Mouse (Mus musculus): ENCODE measurements around the gene Cers1. TPM values are rescaled to one million over a fixed set of nuclear protein-coding genes. Genes with fewer than 3 reads are reported as not detected.

Gene Cers1
- polyA plus RNA-seq, 1 experiment from 2014 or later: 4.0 TPM

DNA sequence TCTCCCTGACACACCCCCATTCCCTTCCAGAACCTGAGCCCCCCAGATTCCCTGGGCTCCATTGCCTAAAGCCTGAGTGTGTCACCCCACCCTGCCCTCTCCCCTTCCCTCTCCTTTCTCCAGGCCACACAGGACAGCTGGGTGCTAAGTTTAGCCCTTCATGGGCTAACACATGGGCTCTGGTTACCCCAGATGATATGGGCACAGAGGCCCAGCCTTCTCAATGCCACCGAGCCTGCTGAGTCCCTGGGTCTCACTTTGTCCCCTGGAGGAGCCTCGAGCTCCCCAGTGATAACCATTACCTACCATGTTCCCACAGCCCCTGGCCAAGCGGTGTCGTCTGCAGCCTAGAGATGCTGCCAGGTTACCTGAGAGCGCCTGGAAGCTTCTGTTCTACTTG is 2.3 kb downstream of the Cers1 start:
- 82% methylated on average over 5 of the region's 5 CpGs for whole genome bisulfite sequencing
- H3K9me3 ChIP-seq (replicated peaks): no peaks in the 10 kb centered on the region
- H3K4me2 ChIP-seq: no peak overlapping the region
- H3K4me3 ChIP-seq (replicated peaks): no peak overlapping the region
- no peaks in the 10 kb centered on the region for H3K27me3 ChIP-seq
- peaks cover 10% of the 10 kb centered on the region for H3K36me3 ChIP-seq
- peaks cover 28% of the 10 kb centered on the region for H3K4me1 ChIP-seq
- ATAC-seq (replicated peaks; ENCODE audit: low FRiP score): no peak
- no peak overlapping the region for H3K9ac ChIP-seq
- no peak overlapping the region for H3K27ac ChIP-seq

DNA sequence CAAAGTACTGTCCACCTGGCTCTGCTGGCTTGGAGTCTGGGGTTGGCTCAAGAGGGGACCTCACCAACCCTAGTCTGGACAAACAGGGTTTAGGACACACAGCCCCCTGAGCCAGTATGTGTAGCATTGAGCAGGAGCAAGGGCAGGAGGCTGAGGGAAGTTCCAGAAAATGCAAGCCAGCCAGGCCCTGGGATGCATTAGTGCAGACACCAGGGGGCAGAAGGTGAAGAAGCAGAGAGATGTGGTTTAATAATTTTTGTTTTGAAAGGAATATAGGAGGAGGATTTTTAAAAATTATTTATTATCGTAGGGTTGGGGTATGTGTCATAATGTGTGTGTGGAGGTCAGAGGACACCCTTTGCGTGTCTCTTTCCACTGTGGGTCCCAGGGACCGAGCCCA is 8.1 kb downstream of the Cers1 start:
- WGBS: 92% methylated on average over 3 of the region's 3 CpGs
- no peaks in the 10 kb centered on the region for H3K36me3 ChIP-seq
- no peaks in the 10 kb centered on the region for H3K9me3 ChIP-seq (replicated peaks)
- H3K27ac ChIP-seq: no peak overlapping the region
- H3K9ac ChIP-seq: no peak overlapping the region
- no peaks in the 10 kb centered on the region for H3K4me1 ChIP-seq
- no peaks in the 10 kb centered on the region for H3K27me3 ChIP-seq
- no peak for ATAC-seq (replicated peaks; ENCODE audit: low FRiP score)
- H3K4me3 ChIP-seq (replicated peaks): no peak overlapping the region
- no peak overlapping the region for H3K4me2 ChIP-seq

DNA sequence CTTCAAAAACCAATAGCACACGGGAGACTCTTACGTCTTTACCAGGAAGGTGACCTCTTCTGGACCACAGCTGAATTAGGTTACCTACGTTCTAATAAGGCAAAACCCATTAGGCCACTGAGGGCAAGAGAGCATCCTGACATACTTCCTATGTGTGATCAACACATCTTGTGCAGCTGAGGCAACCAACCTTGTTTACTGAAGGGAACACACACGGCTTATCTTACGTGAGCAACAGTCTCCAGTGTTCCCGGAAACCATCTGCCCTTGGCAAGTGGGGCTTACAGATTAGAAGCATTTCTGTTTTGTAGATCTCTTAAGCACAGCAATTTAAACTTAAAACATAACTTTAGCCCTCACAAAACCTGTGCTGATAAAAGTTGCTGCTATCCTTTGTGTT is 11.9 kb downstream of the Cers1 start:
- Histone ChIP-seq H3K9ac (no peak overlapping the region), H3K27ac (no peak overlapping the region), H3K27me3 (peaks cover 13% of the 10 kb centered on the region), H3K4me2 (no peak overlapping the region), H3K36me3 (peaks cover 17% of the 10 kb centered on the region), H3K9me3 (replicated peaks) (no peaks in the 10 kb centered on the region), H3K4me1 (peaks cover 27% of the 10 kb centered on the region), H3K4me3 (replicated peaks) (no peak overlapping the region)
- 94% methylated on average over 6 of the region's 6 CpGs for WGBS
- no peak for ATAC-seq (replicated peaks; ENCODE audit: low FRiP score)

DNA sequence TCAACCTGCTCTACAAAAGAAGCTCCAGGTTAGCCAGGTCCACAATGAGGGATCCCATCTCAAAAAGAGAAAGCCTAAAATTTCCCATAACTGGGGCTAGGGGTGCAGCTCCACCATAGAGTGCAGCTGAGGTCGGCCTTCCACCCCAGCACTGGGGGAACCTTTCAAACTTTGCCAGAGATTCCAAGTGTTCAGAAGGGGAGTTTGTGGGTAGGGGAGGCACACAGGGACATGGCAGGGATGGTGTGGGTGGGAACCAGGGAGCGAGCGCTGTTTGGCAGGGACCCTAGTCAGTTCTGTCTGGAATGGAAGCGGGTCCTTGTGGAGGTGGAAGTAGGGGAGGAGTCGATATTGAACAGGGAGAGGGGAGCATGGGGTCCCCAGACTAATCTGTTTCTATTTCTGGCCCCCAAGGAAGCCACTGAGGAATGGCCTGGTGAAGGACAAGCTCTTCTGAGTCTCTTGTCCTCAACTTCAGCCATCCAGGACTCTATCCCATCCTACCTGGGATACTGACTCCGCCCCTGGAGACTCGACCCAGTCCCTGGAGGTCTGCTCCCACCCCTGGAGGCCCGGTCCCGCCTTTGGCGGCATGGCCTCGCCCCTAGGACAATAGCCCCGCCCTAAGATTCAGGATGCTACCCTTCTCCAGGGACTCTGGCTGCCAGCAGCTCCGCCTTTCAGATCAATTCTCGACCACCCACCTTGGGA is 13.7 kb downstream of the Cers1 start, which contains the start of gene Gdf1:
Gene Gdf1, plus strand, starts transcription at position 694 of the 711 bp plus-strand sequence.
- Histone ChIP-seq H3K9ac (peak within 1 kb of the TSS; percentile 12; the same call in 1 of the 2 replicates), H3K4me3 (replicated peaks) (peak within 1 kb of the TSS; percentile 32), H3K36me3 (peaks cover 34% of the 10 kb centered on the region), H3K9me3 (replicated peaks) (no peaks in the 10 kb centered on the region), H3K27me3 (peaks cover 13% of the 10 kb centered on the region), H3K4me1 (peaks cover 27% of the 10 kb centered on the region), H3K4me2 (peak within 1 kb of the TSS; percentile 60), H3K27ac (peak within 1 kb of the TSS; percentile 14; the same call in 1 of the 2 replicates)
- 27% methylated on average over 14 of the region's 14 CpGs for WGBS
- ATAC-seq (replicated peaks; ENCODE audit: low FRiP score): peak; percentile 14; the same call in 1 of the 2 replicates

DNA sequence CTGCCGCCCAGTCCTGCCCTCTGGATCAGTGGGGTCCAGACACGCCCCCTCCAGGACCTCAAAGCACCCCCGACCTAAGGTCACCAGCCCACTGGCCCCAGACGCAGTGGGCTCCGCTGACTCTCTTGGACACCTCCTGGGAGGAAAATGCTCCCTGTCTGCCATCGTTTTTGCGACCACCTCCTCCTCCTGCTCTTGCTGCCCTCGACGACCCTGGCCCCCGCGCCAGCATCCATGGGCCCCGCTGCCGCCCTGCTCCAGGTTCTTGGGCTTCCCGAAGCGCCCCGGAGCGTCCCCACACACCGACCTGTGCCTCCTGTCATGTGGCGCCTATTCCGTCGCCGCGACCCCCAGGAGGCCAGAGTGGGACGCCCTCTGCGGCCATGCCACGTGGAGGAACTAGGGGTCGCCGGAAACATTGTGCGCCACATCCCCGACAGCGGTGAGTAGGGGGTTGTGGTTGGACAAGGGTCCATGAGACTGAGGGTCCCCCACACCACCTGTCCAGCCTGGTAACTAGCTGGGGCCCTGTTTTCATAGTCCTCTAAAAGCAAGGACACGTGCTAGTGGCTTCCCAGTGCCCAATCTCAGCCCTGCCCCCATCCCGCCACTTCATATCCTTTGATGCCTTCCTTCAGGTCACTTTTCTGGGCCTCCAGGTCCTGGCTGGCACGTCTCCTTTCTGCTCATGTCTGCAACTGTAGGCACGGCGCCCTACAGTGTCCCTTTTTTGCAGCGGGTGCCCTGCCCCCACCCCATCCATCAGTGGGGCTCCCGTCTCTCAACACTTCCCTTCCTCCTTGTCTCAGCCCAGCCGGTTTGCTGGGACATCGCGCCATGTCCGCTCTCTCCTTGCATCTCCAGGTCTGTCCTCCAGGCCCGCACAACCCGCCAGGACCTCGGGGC is 14.5 kb downstream of the Cers1 start:
- Histone ChIP-seq H3K36me3 (peaks cover 43% of the 10 kb centered on the region), H3K4me2 (peak overlapping the region; percentile 60), H3K27ac (peak overlapping the region; percentile 14; the same call in 1 of the 2 replicates), H3K9me3 (replicated peaks) (no peaks in the 10 kb centered on the region), H3K27me3 (peaks cover 13% of the 10 kb centered on the region), H3K4me1 (peaks cover 27% of the 10 kb centered on the region), H3K9ac (peak overlapping the region; percentile 12; the same call in 1 of the 2 replicates), H3K4me3 (replicated peaks) (peak overlapping the region; percentile 32)
- 7% methylated on average over 45 of the region's 45 CpGs for WGBS
- peak; percentile 31 for ATAC-seq (replicated peaks; ENCODE audit: low FRiP score)

DNA sequence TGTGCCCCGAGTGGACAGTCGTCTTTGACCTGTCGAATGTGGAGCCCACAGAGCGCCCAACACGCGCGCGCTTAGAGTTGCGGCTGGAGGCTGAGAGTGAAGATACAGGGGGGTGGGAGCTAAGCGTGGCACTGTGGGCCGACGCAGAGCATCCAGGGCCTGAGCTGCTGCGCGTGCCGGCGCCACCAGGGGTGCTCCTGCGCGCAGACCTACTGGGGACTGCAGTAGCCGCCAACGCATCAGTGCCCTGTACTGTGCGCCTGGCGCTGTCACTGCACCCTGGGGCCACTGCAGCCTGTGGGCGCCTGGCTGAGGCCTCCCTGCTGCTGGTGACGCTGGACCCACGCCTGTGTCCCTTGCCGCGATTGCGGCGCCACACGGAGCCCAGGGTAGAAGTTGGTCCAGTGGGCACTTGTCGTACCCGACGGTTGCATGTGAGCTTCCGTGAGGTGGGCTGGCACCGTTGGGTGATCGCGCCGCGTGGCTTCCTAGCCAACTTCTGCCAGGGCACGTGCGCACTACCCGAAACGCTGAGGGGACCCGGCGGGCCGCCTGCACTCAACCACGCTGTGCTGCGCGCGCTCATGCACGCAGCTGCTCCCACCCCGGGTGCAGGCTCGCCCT is 15.3 kb downstream of the Cers1 start:
- Histone ChIP-seq H3K4me1 (peaks cover 27% of the 10 kb centered on the region), H3K4me2 (peak overlapping the region; percentile 60), H3K36me3 (peaks cover 50% of the 10 kb centered on the region), H3K4me3 (replicated peaks) (peak overlapping the region; percentile 32), H3K9ac (peak overlapping the region; percentile 12; the same call in 1 of the 2 replicates), H3K9me3 (replicated peaks) (no peaks in the 10 kb centered on the region), H3K27me3 (peaks cover 13% of the 10 kb centered on the region), H3K27ac (peak overlapping the region; percentile 14; the same call in 1 of the 2 replicates)
- peak; percentile 85 for ATAC-seq (replicated peaks; ENCODE audit: low FRiP score)
- WGBS: 29% methylated on average over 53 of the region's 53 CpGs

DNA sequence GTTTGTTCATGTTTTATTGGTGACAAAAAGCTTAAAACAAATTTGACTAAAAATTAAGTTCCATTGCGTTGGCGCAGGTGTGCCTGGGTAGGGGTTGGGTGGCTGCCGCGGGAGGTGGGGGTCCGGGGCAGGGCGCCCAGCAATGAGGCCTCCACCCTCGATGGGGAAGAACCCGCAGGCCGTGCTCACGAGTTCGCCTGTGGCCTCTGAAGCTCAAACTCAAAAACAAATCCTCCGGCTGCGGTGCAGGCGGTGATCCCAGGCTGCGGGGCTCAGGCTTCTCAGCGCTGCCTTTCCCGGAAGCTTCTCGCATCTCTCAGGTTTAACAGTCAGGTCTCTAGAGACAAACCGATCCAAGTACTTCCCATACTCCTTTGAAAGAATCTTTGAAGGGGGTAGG is 16.0 kb downstream of the Cers1 start:
- Histone ChIP-seq H3K9me3 (replicated peaks) (no peaks in the 10 kb centered on the region), H3K4me2 (no peak overlapping the region), H3K4me3 (replicated peaks) (no peak overlapping the region), H3K27me3 (peaks cover 13% of the 10 kb centered on the region), H3K4me1 (peaks cover 27% of the 10 kb centered on the region), H3K9ac (no peak overlapping the region), H3K27ac (no peak overlapping the region), H3K36me3 (peaks cover 57% of the 10 kb centered on the region)
- ATAC-seq (replicated peaks; ENCODE audit: low FRiP score): no peak
- 76% methylated on average over 19 of the region's 19 CpGs for WGBS

DNA sequence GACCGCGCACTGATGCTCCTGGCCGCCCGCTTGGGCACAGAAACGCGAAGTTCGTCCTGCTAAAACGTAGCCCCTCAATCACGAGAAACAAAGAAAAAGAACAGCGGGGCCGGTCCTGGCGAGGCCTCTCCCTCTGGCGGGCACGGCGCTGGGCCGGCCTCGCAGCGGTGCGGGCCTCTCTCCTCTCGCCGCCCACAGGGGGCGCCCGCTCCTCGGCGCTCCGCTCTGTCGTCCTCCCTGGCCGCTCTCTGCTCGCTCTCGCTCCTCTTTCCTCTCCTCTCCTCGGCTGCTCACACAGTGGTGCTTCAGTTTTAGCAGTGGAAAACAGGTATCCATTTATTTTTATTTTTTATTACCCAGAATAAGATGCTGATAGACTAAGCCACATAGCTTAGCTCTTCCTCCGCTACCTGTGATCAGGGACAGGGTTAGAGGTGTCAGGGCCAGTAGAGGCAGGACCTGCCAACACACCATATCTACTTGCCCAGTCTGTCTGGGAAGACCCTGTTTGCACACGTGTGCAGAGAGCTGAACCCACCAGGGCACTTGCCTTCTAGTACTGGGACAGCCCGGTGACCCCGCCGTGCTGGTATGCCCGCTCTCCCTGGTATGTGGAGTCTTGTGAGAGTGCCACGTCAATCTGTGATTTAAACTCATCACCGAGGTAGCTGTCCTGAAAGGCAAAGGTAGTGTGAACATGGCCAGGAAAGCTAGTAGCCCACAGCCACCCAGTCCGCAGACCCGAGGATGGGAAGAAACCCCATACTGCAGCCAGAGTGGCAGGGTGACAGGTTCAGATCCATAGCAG is 16.7 kb downstream of the Cers1 start:
- WGBS: 27% methylated on average over 41 of the region's 41 CpGs
- H3K4me1 ChIP-seq: peaks cover 27% of the 10 kb centered on the region
- H3K4me3 ChIP-seq (replicated peaks): no peak overlapping the region
- H3K9me3 ChIP-seq (replicated peaks): no peaks in the 10 kb centered on the region
- H3K4me2 ChIP-seq: 0 out of 2 replicates have a peak overlapping the region, but pooled peaks have one; percentile 23
- peak; percentile 74 for ATAC-seq (replicated peaks; ENCODE audit: low FRiP score)
- peaks cover 64% of the 10 kb centered on the region for H3K36me3 ChIP-seq
- H3K27me3 ChIP-seq: peaks cover 13% of the 10 kb centered on the region
- no peak overlapping the region for H3K9ac ChIP-seq
- peak overlapping the region; percentile 62; the same call in 1 of the 2 replicates for H3K27ac ChIP-seq

DNA sequence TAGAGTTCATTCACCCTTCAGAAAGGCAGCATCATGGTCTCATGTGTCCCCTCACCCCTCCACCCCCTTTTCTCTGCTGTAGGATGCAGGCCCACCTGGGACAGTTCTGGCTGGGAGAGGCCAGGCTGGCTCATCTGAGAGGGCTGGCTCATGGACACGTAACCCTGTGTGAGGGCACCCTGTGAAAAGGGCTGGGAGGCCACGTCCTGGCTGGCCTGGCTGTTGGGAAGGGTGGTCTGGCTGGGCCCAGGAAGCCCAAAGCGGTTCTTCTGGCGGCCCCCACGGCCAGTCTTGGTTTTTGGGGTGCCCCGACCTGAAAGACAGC is 17.3 kb downstream of the Cers1 start:
- no peak overlapping the region for H3K27ac ChIP-seq
- no peak for ATAC-seq (replicated peaks; ENCODE audit: low FRiP score)
- no peak overlapping the region for H3K4me3 ChIP-seq (replicated peaks)
- peaks cover 27% of the 10 kb centered on the region for H3K4me1 ChIP-seq
- no peaks in the 10 kb centered on the region for H3K9me3 ChIP-seq (replicated peaks)
- H3K27me3 ChIP-seq: peaks cover 13% of the 10 kb centered on the region
- no peak overlapping the region for H3K9ac ChIP-seq
- no peak overlapping the region for H3K4me2 ChIP-seq
- 97% methylated on average over 6 of the region's 6 CpGs for WGBS
- H3K36me3 ChIP-seq: peaks cover 70% of the 10 kb centered on the region

DNA sequence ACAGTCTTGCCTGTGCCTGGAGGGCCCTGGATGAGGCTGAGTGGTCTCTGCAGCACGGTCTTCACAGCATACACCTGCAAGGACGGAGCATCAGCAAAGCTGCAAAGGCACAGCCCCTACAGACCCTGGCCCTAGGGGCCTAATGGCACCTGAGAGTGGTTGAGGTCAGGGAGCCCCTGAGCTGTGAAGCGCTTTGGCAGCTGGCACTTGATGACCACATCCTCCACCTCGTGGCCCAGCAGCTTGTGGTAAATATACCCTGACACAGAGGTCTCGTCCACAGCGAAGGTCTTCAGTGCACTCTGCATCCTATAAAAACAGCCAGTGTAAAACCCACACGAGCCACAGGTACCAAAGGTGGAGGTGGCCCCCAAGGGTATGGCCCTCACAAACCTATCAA is 23.4 kb downstream of the Cers1 start:
- H3K9ac ChIP-seq: no peak overlapping the region
- peaks cover 100% of the 10 kb centered on the region for H3K36me3 ChIP-seq
- H3K4me1 ChIP-seq: no peaks in the 10 kb centered on the region
- no peaks in the 10 kb centered on the region for H3K9me3 ChIP-seq (replicated peaks)
- WGBS: 89% methylated on average over 7 of the region's 7 CpGs
- no peak for ATAC-seq (replicated peaks; ENCODE audit: low FRiP score)
- H3K27me3 ChIP-seq: no peaks in the 10 kb centered on the region
- no peak overlapping the region for H3K27ac ChIP-seq
- H3K4me2 ChIP-seq: no peak overlapping the region
- no peak overlapping the region for H3K4me3 ChIP-seq (replicated peaks)

DNA sequence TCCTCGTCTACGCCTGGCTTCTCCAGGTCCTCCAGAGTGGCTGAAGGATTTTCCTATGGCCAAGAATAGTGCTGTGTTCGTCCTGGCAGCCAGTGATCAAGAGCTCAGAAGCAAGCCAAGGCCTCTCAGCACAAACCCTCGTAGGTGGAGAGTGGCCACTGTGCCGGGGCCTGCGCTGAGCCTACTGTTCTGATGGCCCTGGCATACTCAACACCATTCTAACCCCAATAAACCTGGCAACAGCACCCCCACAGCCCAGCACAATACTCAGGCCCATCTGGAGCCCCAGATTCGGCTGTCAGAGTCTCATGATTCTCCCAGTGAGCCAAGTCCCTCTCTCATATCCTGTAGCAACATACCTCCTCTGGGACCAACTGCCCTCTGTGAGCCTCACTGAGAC is 25.1 kb downstream of the Cers1 start:
- no peaks in the 10 kb centered on the region for H3K9me3 ChIP-seq (replicated peaks)
- H3K36me3 ChIP-seq: peaks cover 94% of the 10 kb centered on the region
- H3K4me1 ChIP-seq: no peaks in the 10 kb centered on the region
- H3K27me3 ChIP-seq: no peaks in the 10 kb centered on the region
- no peak overlapping the region for H3K4me3 ChIP-seq (replicated peaks)
- H3K9ac ChIP-seq: no peak overlapping the region
- no peak overlapping the region for H3K27ac ChIP-seq
- H3K4me2 ChIP-seq: no peak overlapping the region
- ATAC-seq (replicated peaks; ENCODE audit: low FRiP score): no peak
- WGBS: 91% methylated on average over 7 of the region's 7 CpGs

Data from kidney, embryonic 15.5 days (tissue).